In the genomic region with DNA sequence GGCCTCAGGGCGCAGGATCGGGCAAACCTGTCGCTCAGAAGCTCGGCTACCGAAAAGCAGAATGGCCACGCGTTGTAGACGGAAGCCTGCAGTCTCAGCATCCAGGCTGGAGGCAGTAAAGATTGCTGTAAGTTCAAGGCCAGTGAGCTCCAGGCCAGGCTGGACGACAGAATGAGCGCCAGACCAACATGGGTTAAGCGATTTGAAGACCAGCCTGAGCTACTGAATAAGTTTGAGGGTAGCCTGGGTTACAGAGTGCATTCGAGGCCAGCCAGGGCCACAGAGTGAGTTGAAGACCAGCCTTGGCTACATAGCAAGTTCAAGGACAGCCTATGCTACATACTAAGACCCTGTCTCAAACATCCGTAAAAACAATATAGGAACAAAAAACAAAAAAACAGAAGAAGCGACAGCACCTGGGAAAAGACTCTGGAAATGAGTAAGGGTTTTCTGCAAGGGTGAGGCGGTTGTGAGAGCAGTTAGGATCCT, we compare ENCODE assay signal across 8 mouse cellular contexts. TPM values are rescaled to one million over a fixed set of nuclear protein-coding genes. Genes with fewer than 3 reads are reported as not detected.
DNase-seq lines count a peak whose midpoint lies in the region; ATAC-seq and TF ChIP-seq lines count a peak whose summit lies in the region.

No protein-coding gene starts in this region.

- H3K27ac ChIP-seq in gastrocnemius, adult 2 months = peak overlapping the region; percentile 96
- peak overlapping the region; percentile 81 for H3K27ac ChIP-seq in thymus, adult 2 months (ENCODE audit: control insufficient read depth, insufficient read depth, low read length)
- H3K27ac ChIP-seq in liver, embryonic 12.5 days = peak overlapping the region; percentile 94

- no peaks in the 10 kb centered on the region for H3K9me3 ChIP-seq in liver, embryonic 12.5 days (replicated peaks)

- no peak for TF ChIP-seq CTCF in gastrocnemius, adult 2 months (IDR thresholded peaks at IDR 0.05)
- TF ChIP-seq CTCF in thymus, adult 2 months (IDR thresholded peaks at IDR 0.05; ENCODE audit: borderline replicate concordance, control insufficient read depth, extremely low read depth, insufficient read depth, low read length, poor library complexity) = no peak

- H3K4me2 ChIP-seq in liver, embryonic 12.5 days = peak overlapping the region; percentile 96

- peak overlapping the region; percentile 75 for H3K4me3 ChIP-seq in gastrocnemius, adult 2 months
- H3K4me3 ChIP-seq in thymus, adult 2 months (ENCODE audit: control insufficient read depth, insufficient read depth, low read length) = peak overlapping the region; percentile 53
- peak overlapping the region; percentile 77 for H3K4me3 ChIP-seq in liver, embryonic 12.5 days

- H3K27me3 ChIP-seq in thymus, adult 2 months (ENCODE audit: control insufficient read depth, insufficient read depth, low read length) = no peaks in the 10 kb centered on the region
- no peaks in the 10 kb centered on the region for H3K27me3 ChIP-seq in liver, embryonic 12.5 days (replicated peaks)

- TF ChIP-seq POLR2A in thymus, adult 2 months (IDR thresholded peaks at IDR 0.05; ENCODE audit: control insufficient read depth, extremely low read depth, insufficient read depth, low read length, poor library complexity) = no peak

- DNase-seq in gastrocnemius, adult 2 months = no peak
- no peak for DNase-seq in gastrocnemius, postnatal 4 days (ENCODE audit: low spot score in 2 of 2)
- no peak for DNase-seq in thymus, adult 2 months
- no peak for DNase-seq in thymus, postnatal 14 days
- no peak for DNase-seq in thymus, adult 18-20 months
- no peak for DNase-seq in kidney, postnatal 14 days
- DNase-seq in left cerebral cortex, postnatal 14 days (ENCODE audit: low spot score in 2 of 2) = no peak

- peaks cover 20% of the 10 kb centered on the region for H3K4me1 ChIP-seq in thymus, adult 2 months (replicated peaks; ENCODE audit: control insufficient read depth, insufficient read depth, low read length)
- H3K4me1 ChIP-seq in liver, embryonic 12.5 days = peaks cover 56% of the 10 kb centered on the region

- under 1% methylated on average over 15 of the region's 15 CpGs for WGBS in thymus, adult 2 months
- WGBS in liver, embryonic 12.5 days (ENCODE audit: insufficient replicate concordance) = 3% methylated on average over 15 of the region's 15 CpGs

- ATAC-seq in liver, embryonic 12.5 days = peak; percentile 9; the same call in 1 of the 2 replicates

- H3K9ac ChIP-seq in liver, embryonic 12.5 days = peak overlapping the region; percentile 80

- H3K36me3 ChIP-seq in thymus, adult 2 months (ENCODE audit: control insufficient read depth, insufficient read depth, low read length) = peaks cover 32% of the 10 kb centered on the region
- H3K36me3 ChIP-seq in liver, embryonic 12.5 days = peaks cover 72% of the 10 kb centered on the region

- intact Hi-C loops in gastrocnemius, adult 2 months (cut with DNase I) = loop anchor here (2.0 kb wide), 1 partner anchor 17 kb away; no protein-coding TSS in a partner anchor
- intact Hi-C loops in left cerebral cortex, postnatal 14 days (cut with DNase I) = no loop called here

RNA-seq across cellular contexts. Expression of a gene that starts 0.5 kb away (rescaled TPM):
- total RNA-seq in gastrocnemius, adult 2 months (2021) = 1 to 10 TPM; 7.6 to 9.7 TPM
- 10 to 100 TPM; 21.5 to 22.0 TPM for total RNA-seq in gastrocnemius, postnatal 4 days (2021)
- polyA plus RNA-seq in thymus, adult 2 months (2012; rRNA removed) = 85.6 and 87.4 TPM in 2 replicates
- polyA plus RNA-seq in liver, embryonic 12.5 days (2016; fragmentation: Nextera tagmentation; extraction: Ambion mirVana) = 23.6 and 25.4 TPM in 2 replicates
- 1 to 10 TPM; 2.7 to 3.3 TPM for total RNA-seq in left cerebral cortex, postnatal 14 days (2021)

RNA-seq across cellular contexts. Expression of a gene that starts 0.5 kb away (rescaled TPM):
- 10 to 100 TPM; 18.4 to 18.9 TPM for total RNA-seq in gastrocnemius, adult 2 months (2021)
- total RNA-seq in gastrocnemius, postnatal 4 days (2021) = 10 to 100 TPM; 46.0 to 50.4 TPM
- 227 and 277 TPM in 2 replicates for polyA plus RNA-seq in thymus, adult 2 months (2012; rRNA removed)
- 50.4 and 55.9 TPM in 2 replicates for polyA plus RNA-seq in liver, embryonic 12.5 days (2016; fragmentation: Nextera tagmentation; extraction: Ambion mirVana)
- total RNA-seq in left cerebral cortex, postnatal 14 days (2021) = 10 to 100 TPM; 26.7 to 30.4 TPM

RNA-seq across cellular contexts. Expression of a gene that starts 11.6 kb away (rescaled TPM):
- 100 to 1,000 TPM; 126 to 136 TPM for total RNA-seq in gastrocnemius, adult 2 months (2021)
- 100 to 1,000 TPM; 318 to 331 TPM for total RNA-seq in gastrocnemius, postnatal 4 days (2021)
- polyA plus RNA-seq in thymus, adult 2 months (2012; rRNA removed) = 242 and 260 TPM in 2 replicates
- 248 and 262 TPM in 2 replicates for polyA plus RNA-seq in liver, embryonic 12.5 days (2016; fragmentation: Nextera tagmentation; extraction: Ambion mirVana)
- total RNA-seq in left cerebral cortex, postnatal 14 days (2021) = 100 to 1,000 TPM; 166 to 183 TPM

RNA-seq across cellular contexts. Expression of a gene that starts 18.2 kb away (rescaled TPM):
- total RNA-seq in gastrocnemius, adult 2 months (2021) = 10 to 100 TPM; 41.7 to 44.3 TPM
- total RNA-seq in gastrocnemius, postnatal 4 days (2021) = 10 to 100 TPM; 74.1 to 76.0 TPM
- 118 and 131 TPM in 2 replicates for polyA plus RNA-seq in thymus, adult 2 months (2012; rRNA removed)
- polyA plus RNA-seq in liver, embryonic 12.5 days (2016; fragmentation: Nextera tagmentation; extraction: Ambion mirVana) = 19.0 and 21.4 TPM in 2 replicates
- 100 to 1,000 TPM; 153 to 162 TPM for total RNA-seq in left cerebral cortex, postnatal 14 days (2021)

RNA-seq across cellular contexts. Expression of a gene that starts 19.8 kb away (rescaled TPM):
- total RNA-seq in gastrocnemius, adult 2 months (2021) = 10 to 100 TPM; 22.6 to 25.5 TPM
- total RNA-seq in gastrocnemius, postnatal 4 days (2021) = 100 to 1,000 TPM; 119 to 123 TPM
- polyA plus RNA-seq in thymus, adult 2 months (2012; rRNA removed) = 41.7 and 62.3 TPM in 2 replicates
- polyA plus RNA-seq in liver, embryonic 12.5 days (2016; fragmentation: Nextera tagmentation; extraction: Ambion mirVana) = 13.9 and 15.5 TPM in 2 replicates
- 10 to 100 TPM; 11.4 to 13.0 TPM for total RNA-seq in left cerebral cortex, postnatal 14 days (2021)
